Mouse (Mus musculus): ENCODE results near the gene Galnt5. TPM values are rescaled to one million over a fixed set of nuclear protein-coding genes. Genes with fewer than 3 reads are reported as not detected.

The Galnt5 gene
- polyA plus RNA-seq, 1 experiment from 2014 or later = 2.0 TPM

DNA sequence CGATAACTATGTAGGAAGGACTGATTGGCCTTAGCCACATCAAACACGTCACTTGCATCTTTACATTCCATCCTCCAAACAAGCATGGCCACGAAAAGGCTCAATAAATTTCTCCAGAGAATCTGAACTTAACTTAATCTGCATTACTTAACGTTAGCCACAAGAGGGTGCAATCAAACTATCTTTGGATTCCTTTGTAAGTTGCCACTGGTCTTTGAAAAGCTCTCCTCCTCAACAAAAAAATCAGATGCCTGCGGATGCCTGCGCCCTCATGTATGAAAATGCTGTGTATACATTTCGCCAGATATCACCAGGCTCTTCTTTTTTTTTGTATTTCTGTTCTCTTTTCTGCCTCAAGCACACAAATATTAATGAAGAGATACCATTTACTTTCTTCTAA lies 31.7 kb downstream of the Galnt5 start:
- no peaks in the 10 kb centered on the region for H3K27me3 ChIP-seq (ENCODE audit: control insufficient read depth, insufficient read depth, low read length)
- no peaks in the 10 kb centered on the region for H3K9me3 ChIP-seq (ENCODE audit: control insufficient read depth, low read length)
- H3K4me1 ChIP-seq (ENCODE audit: control insufficient read depth, insufficient read depth, low read length) = no peaks in the 10 kb centered on the region
- WGBS = 31% methylated on average over 7 of the region's 7 CpGs
- H3K9ac ChIP-seq (ENCODE audit: low read depth, low read length) = no peak overlapping the region
- no peak overlapping the region for H3K27ac ChIP-seq (ENCODE audit: low read depth, low read length)
- H3K36me3 ChIP-seq (ENCODE audit: control insufficient read depth, insufficient read depth, low read length) = no peaks in the 10 kb centered on the region
- no peak overlapping the region for H3K4me3 ChIP-seq (ENCODE audit: low read length)
- ATAC-seq (ENCODE audit: low FRiP score, low TSS enrichment) = no peak
- no peak overlapping the region for H3K4me2 ChIP-seq (replicated peaks; ENCODE audit: low read depth, low read length)

DNA sequence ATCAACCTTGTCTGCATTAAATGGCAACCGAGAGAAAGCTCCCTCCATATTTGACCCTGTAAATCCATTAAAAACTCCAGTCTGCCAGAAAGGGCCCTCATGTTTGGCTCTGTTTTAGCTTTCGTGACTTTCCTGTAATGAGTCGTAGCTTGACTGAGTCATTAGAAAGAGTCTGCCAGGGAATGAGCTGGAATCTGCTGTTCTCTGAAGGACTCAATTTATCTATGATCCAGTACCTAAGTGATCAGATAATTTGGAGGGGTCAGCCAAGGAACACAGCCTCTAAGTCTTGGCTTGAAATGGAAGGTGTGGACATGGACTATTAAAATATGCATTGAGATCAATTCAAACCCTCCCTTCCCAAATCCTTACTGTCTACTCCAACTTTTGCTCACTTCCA lies 33.7 kb downstream of the Galnt5 start:
- Histone ChIP-seq H3K27ac (ENCODE audit: low read depth, low read length) (no peak overlapping the region), H3K4me1 (ENCODE audit: control insufficient read depth, insufficient read depth, low read length) (no peaks in the 10 kb centered on the region), H3K4me3 (ENCODE audit: low read length) (no peak overlapping the region), H3K36me3 (ENCODE audit: control insufficient read depth, insufficient read depth, low read length) (no peaks in the 10 kb centered on the region), H3K27me3 (ENCODE audit: control insufficient read depth, insufficient read depth, low read length) (no peaks in the 10 kb centered on the region), H3K4me2 (replicated peaks; ENCODE audit: low read depth, low read length) (no peak overlapping the region), H3K9me3 (ENCODE audit: control insufficient read depth, low read length) (no peaks in the 10 kb centered on the region), H3K9ac (ENCODE audit: low read depth, low read length) (no peak overlapping the region)
- no peak for ATAC-seq (ENCODE audit: low FRiP score, low TSS enrichment)
- WGBS = 77% methylated on average over 3 of the region's 3 CpGs

- H3K27me3 ChIP-seq (ENCODE audit: control insufficient read depth, insufficient read depth, low read length) = no peaks in the 10 kb centered on the region
- H3K9ac ChIP-seq (ENCODE audit: low read depth, low read length) = no peak overlapping the region
- no peak overlapping the region for H3K4me2 ChIP-seq (replicated peaks; ENCODE audit: low read depth, low read length)
- no peak for ATAC-seq (ENCODE audit: low FRiP score, low TSS enrichment)
- no peak overlapping the region for H3K27ac ChIP-seq (ENCODE audit: low read depth, low read length)
- H3K4me1 ChIP-seq (ENCODE audit: control insufficient read depth, insufficient read depth, low read length) = no peaks in the 10 kb centered on the region
- no peak overlapping the region for H3K4me3 ChIP-seq (ENCODE audit: low read length)
- H3K36me3 ChIP-seq (ENCODE audit: control insufficient read depth, insufficient read depth, low read length) = no peaks in the 10 kb centered on the region
- H3K9me3 ChIP-seq (ENCODE audit: control insufficient read depth, low read length) = no peaks in the 10 kb centered on the region
- WGBS = 83% methylated on average over 4 of the region's 4 CpGs
These were observed 38.0 kb downstream of the Galnt5 start for GRCm38 (mm10) chr2:58035635-58036034.

DNA sequence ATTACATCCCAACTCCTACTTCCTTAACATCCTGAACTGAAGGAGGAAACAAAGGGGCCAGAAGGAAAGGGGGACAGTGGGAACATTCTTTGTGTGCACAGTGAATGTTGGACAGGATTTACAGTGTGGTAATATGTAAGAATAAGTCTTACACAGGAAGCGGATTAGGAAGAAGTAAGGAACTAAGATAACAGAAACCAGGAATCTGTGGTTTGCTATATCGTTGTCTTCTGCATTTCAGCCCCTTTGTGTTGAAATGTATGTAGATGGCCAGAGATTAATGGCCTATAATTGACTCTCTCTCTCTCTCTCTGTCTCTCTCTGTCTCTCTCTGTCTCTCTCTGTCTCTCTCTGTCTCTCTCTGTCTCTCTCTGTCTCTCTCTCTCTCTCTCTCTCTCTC lies 39.2 kb downstream of the Galnt5 start:
- H3K4me1 ChIP-seq (ENCODE audit: control insufficient read depth, insufficient read depth, low read length) = no peaks in the 10 kb centered on the region
- H3K4me2 ChIP-seq (replicated peaks; ENCODE audit: low read depth, low read length) = no peak overlapping the region
- no peaks in the 10 kb centered on the region for H3K9me3 ChIP-seq (ENCODE audit: control insufficient read depth, low read length)
- no peak overlapping the region for H3K9ac ChIP-seq (ENCODE audit: low read depth, low read length)
- H3K4me3 ChIP-seq (ENCODE audit: low read length) = no peak overlapping the region
- H3K27me3 ChIP-seq (ENCODE audit: control insufficient read depth, insufficient read depth, low read length) = no peaks in the 10 kb centered on the region
- no peaks in the 10 kb centered on the region for H3K36me3 ChIP-seq (ENCODE audit: control insufficient read depth, insufficient read depth, low read length)
- WGBS = 76% methylated on average over 2 of the region's 2 CpGs
- no peak overlapping the region for H3K27ac ChIP-seq (ENCODE audit: low read depth, low read length)
- ATAC-seq (ENCODE audit: low FRiP score, low TSS enrichment) = no peak

DNA sequence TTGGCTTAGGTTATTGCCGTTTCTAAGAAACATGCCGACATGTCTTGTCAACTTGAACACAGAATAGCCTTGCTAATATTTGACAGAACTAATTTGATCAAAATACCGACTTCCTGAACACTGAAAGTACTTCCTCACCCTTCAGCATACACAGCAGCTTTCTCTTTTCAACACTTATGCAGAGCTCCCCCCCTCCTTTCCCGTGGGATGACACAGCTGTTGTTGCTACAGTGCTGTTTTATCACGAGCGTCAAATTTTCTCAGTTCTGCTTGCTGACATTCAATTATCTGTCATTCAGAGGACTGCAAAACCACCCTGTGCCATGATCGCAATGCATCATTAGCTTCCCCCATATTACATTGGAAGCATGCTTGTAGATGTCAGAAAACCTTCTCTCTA lies 44.2 kb downstream of the Galnt5 start:
- no peak overlapping the region for H3K4me3 ChIP-seq (ENCODE audit: low read length)
- WGBS = 62% methylated on average over 7 of the region's 7 CpGs
- no peak overlapping the region for H3K9ac ChIP-seq (ENCODE audit: low read depth, low read length)
- no peaks in the 10 kb centered on the region for H3K27me3 ChIP-seq (ENCODE audit: control insufficient read depth, insufficient read depth, low read length)
- no peak overlapping the region for H3K27ac ChIP-seq (ENCODE audit: low read depth, low read length)
- no peaks in the 10 kb centered on the region for H3K4me1 ChIP-seq (ENCODE audit: control insufficient read depth, insufficient read depth, low read length)
- H3K36me3 ChIP-seq (ENCODE audit: control insufficient read depth, insufficient read depth, low read length) = no peaks in the 10 kb centered on the region
- H3K9me3 ChIP-seq (ENCODE audit: control insufficient read depth, low read length) = no peaks in the 10 kb centered on the region
- H3K4me2 ChIP-seq (replicated peaks; ENCODE audit: low read depth, low read length) = no peak overlapping the region
- ATAC-seq (ENCODE audit: low FRiP score, low TSS enrichment) = no peak

GRCm38 (mm10) chr2:58052821-58053581 lies 55.3 kb downstream of the Galnt5 start, which contains the start of gene Ermn:
TSS of gene Ermn (minus strand) at chr2:58052864.
- Histone ChIP-seq H3K4me2 (replicated peaks; ENCODE audit: low read depth, low read length) (no peak within 1 kb of the TSS), H3K9ac (ENCODE audit: low read depth, low read length) (no peak within 1 kb of the TSS), H3K36me3 (ENCODE audit: control insufficient read depth, insufficient read depth, low read length) (no peaks in the 10 kb centered on the region), H3K27ac (ENCODE audit: low read depth, low read length) (no peak within 1 kb of the TSS), H3K4me3 (ENCODE audit: low read length) (no peak within 1 kb of the TSS), H3K4me1 (ENCODE audit: control insufficient read depth, insufficient read depth, low read length) (no peaks in the 10 kb centered on the region), H3K27me3 (ENCODE audit: control insufficient read depth, insufficient read depth, low read length) (no peaks in the 10 kb centered on the region), H3K9me3 (ENCODE audit: control insufficient read depth, low read length) (no peaks in the 10 kb centered on the region)
- 39% methylated on average over 7 of the region's 7 CpGs for WGBS
- ATAC-seq (ENCODE audit: low FRiP score, low TSS enrichment) = no peak

GRCm38 (mm10) chr2:58055383-58055782 lies 57.7 kb downstream of the Galnt5 start:
- Histone ChIP-seq H3K4me2 (replicated peaks; ENCODE audit: low read depth, low read length) (no peak overlapping the region), H3K36me3 (ENCODE audit: control insufficient read depth, insufficient read depth, low read length) (no peaks in the 10 kb centered on the region), H3K4me3 (ENCODE audit: low read length) (no peak overlapping the region), H3K9me3 (ENCODE audit: control insufficient read depth, low read length) (no peaks in the 10 kb centered on the region), H3K9ac (ENCODE audit: low read depth, low read length) (no peak overlapping the region), H3K4me1 (ENCODE audit: control insufficient read depth, insufficient read depth, low read length) (no peaks in the 10 kb centered on the region), H3K27ac (ENCODE audit: low read depth, low read length) (no peak overlapping the region), H3K27me3 (ENCODE audit: control insufficient read depth, insufficient read depth, low read length) (no peaks in the 10 kb centered on the region)
- no peak for ATAC-seq (ENCODE audit: low FRiP score, low TSS enrichment)

- H3K27me3 ChIP-seq (ENCODE audit: control insufficient read depth, insufficient read depth, low read length) = no peaks in the 10 kb centered on the region
- 67% methylated on average over 1 of the region's 1 CpGs for WGBS
These were observed 82.2 kb downstream of the Galnt5 start for GRCm38 (mm10) chr2:58079849-58080248.

DNA sequence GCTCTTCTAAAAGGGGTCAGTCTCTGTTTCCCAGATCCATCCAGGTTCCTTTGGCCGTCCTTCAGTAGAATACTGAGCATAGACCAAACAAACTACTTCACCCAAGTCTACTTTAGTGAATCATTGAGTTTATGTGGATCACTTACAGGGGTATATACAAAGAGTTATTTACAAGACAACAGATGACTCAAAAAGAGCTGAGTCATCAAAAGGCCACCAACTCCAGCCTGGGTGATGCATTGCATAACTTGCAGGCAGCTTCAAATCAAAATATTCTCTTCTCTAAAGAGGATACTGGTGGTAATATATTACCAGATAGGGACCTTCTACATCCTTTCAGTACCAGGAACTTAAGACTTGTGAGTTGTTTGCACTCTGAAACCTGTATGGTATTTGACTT lies 88.7 kb downstream of the Galnt5 start:
- 86% methylated on average over 1 of the region's 1 CpGs for WGBS
- Histone ChIP-seq H3K36me3 (ENCODE audit: control insufficient read depth, insufficient read depth, low read length) (no peaks in the 10 kb centered on the region), H3K4me1 (ENCODE audit: control insufficient read depth, insufficient read depth, low read length) (no peaks in the 10 kb centered on the region), H3K27me3 (ENCODE audit: control insufficient read depth, insufficient read depth, low read length) (no peaks in the 10 kb centered on the region), H3K9me3 (ENCODE audit: control insufficient read depth, low read length) (no peaks in the 10 kb centered on the region), H3K9ac (ENCODE audit: low read depth, low read length) (no peak overlapping the region), H3K27ac (ENCODE audit: low read depth, low read length) (no peak overlapping the region), H3K4me2 (replicated peaks; ENCODE audit: low read depth, low read length) (no peak overlapping the region), H3K4me3 (ENCODE audit: low read length) (no peak overlapping the region)
- ATAC-seq (ENCODE audit: low FRiP score, low TSS enrichment) = no peak

More at GRCm38 (mm10) chr2:58079849-58080248, 82.2 kb downstream of the Galnt5 start:
- Histone ChIP-seq H3K36me3 (ENCODE audit: control insufficient read depth, insufficient read depth, low read length) (no peaks in the 10 kb centered on the region), H3K4me2 (replicated peaks; ENCODE audit: low read depth, low read length) (no peak overlapping the region), H3K4me3 (ENCODE audit: low read length) (no peak overlapping the region), H3K9me3 (ENCODE audit: control insufficient read depth, low read length) (no peaks in the 10 kb centered on the region), H3K27ac (ENCODE audit: low read depth, low read length) (no peak overlapping the region), H3K4me1 (ENCODE audit: control insufficient read depth, insufficient read depth, low read length) (no peaks in the 10 kb centered on the region), H3K9ac (ENCODE audit: low read depth, low read length) (no peak overlapping the region)
- no peak for ATAC-seq (ENCODE audit: low FRiP score, low TSS enrichment)

Data from kidney, embryonic 14.5 days (tissue).